Mouse (Mus musculus): ENCODE results near the gene Med16. TPM values are rescaled to one million over a fixed set of nuclear protein-coding genes. Genes with fewer than 3 reads are reported as not detected.

Gene Med16
- total RNA-seq, 2 experiments from 2014 or later = 57.5 to 59.8 TPM

DNA sequence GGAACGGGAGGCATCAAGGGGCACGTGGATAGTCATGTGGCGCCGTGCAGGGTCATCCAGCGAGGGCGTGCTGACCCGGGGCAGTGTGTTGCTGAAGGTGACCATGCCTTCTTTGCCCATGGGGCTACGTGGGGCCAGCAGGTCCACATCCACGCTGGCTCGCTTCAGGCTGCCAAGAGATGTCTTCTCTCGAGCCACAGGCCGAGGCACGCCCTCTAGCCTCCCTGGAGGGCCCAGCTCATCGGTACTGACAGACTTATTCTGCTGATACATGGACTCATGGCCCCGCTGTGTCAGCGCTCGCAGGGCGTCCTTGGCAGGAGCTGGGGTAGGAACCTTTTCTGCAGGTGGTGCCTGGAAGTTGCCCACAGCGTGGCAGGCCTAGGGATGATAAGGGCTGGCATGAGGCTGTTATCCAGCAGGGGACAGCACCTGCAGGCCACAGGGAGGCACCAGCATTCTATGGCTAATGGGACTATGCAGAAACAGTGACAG is 42.9 kb downstream of the Med16 start:
- no peak for DNase-seq (ENCODE audit: low spot score in 2 of 2)
- intact Hi-C loops (cut with DNase I) = no loop called here

DNA sequence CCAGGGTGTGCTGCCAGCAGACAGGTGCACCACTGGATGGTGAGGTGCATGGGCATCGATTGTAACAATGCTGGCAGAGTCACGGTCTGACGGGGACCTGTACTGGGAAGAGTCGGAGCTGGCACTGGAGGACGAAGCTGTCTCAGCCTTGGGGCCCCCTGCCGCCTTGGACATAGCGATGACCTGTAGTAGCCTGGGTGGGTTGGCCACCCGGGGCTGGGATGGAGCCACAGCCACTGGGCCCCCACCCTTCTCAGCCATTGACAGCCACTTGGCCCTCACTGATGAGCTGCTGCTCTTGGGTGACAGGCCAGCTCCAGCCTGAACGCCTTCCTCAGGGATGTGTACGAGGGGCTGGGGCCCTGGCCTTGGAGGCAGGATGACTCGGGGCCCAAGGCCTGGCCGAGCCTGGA is 43.5 kb downstream of the Med16 start:
- DNase-seq (ENCODE audit: low spot score in 2 of 2) = no peak
- intact Hi-C loops (cut with DNase I) = no loop called here

DNA sequence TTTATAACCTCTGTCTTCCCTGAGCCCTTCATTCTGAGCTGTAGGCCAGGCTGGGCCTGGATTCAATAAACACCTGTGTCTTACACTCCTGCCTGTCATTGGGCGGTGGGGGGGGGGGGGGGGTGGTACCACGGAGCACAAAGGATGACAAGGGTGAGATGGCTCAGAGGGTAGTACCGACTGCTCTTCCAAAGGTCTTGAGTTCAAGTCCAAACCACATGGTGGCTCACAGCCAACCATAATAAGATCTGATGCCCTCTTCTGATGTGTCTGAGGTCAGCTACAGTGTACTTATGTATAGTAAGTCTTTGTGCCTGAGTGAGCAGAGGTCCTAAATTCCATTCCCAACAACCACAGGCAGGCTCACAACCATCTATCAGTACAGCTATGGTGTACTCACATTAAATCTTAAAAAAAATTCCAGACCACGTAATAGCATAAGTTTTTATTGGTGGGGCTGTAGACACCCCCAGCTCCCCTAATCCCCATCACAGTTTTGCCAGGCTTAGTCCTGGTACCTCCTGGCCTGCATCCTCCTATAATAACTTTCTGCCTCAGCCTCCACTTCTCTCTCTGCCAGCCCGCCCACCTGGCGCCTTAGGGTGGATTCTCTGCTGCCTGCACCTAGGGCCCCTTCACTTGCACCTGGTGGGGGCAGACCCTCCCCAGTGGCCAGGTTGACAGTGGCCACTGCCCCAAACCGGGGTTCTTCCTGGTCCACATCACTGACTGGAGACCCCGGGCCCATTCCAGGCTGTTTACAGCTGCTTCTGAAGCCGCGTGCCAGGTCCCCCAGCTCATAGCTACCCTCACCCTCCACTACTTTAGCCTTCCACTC is 44.2 kb downstream of the Med16 start:
- DNase-seq (ENCODE audit: low spot score in 2 of 2) = no peak
- intact Hi-C loops (cut with DNase I) = no loop called here

DNA sequence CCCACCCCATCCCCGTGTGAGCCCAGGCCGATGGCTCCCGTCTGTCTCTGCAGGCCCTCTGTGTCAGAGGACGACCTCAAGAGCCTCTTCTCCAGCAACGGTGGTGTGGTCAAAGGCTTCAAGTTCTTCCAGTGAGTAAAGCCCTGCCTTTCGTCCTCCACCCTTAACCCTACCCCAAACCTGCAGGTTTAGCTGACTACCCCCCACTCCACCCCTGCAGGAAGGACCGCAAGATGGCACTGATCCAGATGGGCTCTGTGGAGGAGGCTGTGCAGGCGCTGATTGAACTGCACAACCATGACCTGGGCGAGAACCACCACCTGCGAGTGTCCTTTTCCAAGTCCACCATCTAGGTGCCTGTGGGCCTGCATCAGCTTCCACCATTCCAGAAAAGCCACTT is 45.8 kb downstream of the Med16 start:
- intact Hi-C loops (cut with DNase I) = no loop called here
- no peak for DNase-seq (ENCODE audit: low spot score in 2 of 2)

DNA sequence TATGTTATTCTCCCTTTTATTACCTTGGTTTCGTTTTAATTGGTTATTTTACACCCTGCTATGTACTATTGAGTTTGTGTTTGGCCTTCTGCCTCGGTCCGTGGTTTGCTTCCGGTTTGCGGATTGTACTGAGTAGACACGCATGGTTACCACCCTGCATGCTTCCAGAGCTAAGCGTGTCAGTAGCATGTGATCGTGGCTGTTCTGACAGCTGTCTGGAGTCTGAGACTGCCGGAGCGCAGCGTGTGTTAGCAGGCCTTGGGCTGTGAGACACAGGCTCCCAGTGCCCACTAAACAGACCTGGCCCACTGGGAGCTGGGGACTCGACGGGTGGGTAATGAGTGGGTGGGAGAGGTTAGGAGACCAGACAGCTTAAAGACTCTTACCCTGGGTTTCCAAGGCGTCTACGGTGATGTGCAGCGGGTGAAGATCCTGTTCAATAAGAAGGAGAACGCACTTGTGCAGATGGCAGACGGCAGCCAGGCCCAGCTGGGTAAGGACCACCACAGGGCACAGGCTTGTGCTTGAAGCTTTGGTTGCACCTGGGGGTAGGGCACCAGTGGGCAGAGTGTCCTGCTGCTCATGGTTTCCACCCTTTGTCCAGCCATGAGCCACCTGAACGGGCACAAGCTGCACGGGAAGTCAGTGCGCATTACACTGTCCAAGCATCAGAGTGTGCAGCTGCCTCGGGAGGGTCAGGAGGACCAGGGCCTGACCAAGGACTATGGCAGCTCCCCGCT is 46.5 kb downstream of the Med16 start:
- no peak for DNase-seq (ENCODE audit: low spot score in 2 of 2)
- intact Hi-C loops (cut with DNase I) = no loop called here

DNA sequence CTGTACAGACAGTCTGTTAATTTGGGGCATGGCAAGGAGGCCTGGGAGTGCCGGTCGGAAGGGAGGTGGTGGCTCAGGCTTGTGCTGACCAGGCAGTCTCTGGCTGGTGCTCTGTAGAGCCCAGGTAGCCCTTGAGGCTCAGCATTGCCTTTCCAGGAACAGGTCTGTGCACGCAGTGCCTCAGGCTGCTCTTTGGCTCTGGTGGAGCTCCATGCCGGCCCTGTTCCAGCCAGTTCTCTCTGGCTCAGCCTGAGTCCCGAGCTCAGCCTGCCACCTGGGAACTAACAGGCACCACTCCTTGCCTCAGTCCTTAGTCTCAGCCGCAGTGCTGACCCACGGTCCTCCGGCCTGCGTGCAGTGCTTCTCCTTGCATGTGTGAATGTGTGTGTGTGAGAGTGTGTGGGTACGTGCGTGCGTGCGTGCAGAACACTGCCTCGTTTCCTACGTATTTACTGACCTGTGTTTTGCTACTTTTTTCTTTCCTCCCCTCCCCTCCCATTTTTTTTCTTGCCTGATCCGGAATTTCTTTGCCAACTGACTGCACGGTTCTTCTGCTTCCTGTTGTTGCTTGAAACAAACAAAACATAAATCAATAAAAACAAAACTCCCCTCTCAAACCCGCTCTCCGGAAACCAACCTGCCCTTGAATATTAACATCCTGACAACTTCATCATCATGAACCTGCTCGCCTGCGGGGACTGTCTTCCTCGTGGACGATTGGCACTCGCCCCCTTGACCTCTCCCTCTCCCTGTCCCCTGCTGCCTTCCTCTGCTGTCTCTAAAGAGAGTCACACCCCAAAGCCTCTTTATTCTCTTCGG is 47.3 kb downstream of the Med16 start:
- DNase-seq (ENCODE audit: low spot score in 2 of 2) = no peak
- intact Hi-C loops (cut with DNase I) = no loop called here

DNA sequence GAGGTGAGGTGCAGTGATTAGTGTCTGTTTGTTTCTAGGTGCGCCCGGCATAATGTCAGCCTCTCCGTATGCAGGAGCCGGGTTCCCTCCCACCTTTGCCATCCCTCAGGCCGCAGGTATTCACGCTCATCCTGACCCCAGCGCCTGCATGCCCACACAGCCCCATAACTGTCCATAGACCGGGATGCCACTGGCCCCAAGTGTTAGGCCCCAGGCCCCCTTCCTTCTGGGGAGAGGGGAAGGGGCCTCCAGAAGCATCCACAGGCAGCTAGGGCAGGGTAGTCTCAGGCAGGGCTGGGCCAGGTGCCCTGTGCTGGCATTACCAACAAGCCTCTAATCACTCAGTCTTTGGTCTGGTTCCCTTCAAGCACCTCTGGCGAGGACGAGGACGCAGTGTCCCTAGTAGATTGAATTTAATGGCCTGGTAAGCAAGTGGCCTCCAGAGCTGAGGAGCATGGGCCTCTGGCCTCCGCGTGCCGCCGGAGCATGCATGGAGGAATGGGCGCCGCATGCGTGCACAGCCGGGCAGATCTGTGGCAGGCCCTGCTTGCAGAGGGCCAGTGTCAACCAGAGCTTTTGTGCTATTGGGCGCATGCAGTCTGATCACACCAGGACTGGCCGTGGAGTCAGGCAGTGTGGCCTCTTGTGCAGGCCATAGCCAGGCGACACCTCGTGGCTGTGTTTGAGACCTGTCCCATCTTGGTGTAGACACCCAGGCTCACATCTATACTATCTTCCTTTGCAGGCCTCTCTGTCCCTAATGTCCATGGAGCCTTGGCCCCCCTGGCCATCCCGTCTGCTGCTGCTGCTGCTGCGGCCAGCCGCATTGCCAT is 48.4 kb downstream of the Med16 start:
- intact Hi-C loops (cut with DNase I) = no loop called here
- DNase-seq (ENCODE audit: low spot score in 2 of 2) = no peak

DNA sequence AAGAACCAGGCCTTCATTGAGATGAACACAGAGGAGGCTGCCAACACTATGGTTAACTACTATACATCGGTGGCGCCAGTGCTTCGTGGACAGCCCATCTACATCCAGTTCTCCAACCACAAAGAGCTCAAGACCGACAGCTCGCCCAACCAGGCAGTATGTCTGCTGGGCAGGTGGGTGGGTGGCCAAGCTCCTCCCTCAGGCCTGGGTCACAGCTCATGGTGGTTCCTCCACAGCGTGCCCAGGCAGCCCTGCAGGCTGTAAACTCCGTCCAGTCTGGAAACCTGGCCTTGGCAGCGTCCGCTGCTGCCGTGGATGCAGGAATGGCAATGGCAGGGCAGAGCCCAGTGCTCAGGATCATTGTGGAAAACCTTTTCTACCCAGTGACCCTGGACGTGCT is 49.6 kb downstream of the Med16 start:
- no peak for DNase-seq (ENCODE audit: low spot score in 2 of 2)
- intact Hi-C loops (cut with DNase I) = no loop called here

DNA sequence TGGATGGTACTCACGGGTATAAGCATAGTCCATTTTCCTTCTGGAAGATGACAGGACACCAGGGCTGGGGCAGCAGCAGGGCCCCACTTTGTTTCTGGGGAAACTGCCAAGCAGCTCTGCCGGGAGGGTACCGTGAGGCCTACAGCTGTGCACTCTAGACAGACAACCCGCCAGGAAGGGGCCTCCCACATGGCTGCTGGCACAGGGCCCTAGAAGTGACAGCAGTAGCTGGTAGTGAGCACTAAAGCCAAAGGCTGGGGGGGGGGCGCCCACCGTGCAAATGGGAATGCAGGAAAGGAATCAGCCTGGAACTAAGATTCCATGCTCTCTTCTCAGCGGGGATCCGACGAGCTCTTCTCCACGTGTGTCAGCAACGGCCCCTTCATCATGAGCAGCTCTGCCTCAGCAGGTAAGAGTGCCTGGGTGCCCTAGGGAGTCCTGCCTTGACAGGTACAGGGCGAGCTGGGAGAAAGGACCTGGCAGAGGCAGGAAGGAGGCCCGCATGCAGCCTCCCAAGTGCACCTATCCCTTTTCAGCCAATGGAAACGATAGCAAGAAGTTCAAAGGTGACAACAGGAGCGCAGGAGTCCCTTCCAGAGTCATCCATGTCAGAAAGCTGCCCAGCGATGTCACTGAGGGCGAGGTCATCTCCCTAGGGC is 50.2 kb downstream of the Med16 start:
- intact Hi-C loops (cut with DNase I) = no loop called here
- DNase-seq (ENCODE audit: low spot score in 2 of 2) = peak; percentile 66 to 80

DNA sequence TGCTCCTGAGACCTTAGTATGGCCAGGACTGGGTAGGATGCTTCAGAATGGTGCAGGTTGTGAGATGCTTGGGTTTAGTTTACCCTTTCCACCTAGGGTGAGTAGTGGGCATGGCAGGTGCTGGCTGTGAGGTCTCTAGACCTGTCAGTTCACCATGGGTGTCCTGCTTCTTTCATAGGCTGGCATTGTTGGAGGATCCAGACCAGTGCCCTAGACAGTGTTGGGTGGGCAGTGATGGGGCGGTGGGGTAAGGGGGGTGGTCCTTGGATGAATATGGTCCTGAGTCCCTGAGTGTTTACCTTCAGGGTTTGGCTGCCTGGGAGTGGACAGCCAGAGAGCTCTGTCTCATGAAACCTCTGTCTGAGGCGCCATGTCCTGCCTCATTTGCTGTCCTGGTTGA is 50.8 kb downstream of the Med16 start:
- intact Hi-C loops (cut with DNase I) = no loop called here
- DNase-seq (ENCODE audit: low spot score in 2 of 2) = no peak

DNA sequence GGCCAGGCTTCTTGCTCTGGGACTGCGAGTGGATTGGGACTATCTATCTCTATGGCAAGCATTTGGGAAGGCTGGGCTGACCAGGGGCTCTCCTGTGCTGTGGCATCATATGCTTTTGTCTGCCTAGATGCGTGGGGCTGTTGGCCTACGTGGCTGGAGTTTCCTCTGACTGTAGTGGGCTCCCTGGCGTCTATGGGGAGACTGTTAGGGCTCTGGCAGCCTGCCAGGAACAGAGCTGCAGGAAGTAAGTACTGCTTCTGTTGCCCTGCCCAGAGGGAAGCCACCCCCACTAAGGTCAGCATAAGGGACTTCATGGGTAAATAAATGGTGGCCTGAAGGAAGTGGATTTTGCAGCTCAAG is 51.3 kb downstream of the Med16 start:
- DNase-seq (ENCODE audit: low spot score in 2 of 2) = peak; percentile 59 to 68
- intact Hi-C loops (cut with DNase I) = no loop called here

DNA sequence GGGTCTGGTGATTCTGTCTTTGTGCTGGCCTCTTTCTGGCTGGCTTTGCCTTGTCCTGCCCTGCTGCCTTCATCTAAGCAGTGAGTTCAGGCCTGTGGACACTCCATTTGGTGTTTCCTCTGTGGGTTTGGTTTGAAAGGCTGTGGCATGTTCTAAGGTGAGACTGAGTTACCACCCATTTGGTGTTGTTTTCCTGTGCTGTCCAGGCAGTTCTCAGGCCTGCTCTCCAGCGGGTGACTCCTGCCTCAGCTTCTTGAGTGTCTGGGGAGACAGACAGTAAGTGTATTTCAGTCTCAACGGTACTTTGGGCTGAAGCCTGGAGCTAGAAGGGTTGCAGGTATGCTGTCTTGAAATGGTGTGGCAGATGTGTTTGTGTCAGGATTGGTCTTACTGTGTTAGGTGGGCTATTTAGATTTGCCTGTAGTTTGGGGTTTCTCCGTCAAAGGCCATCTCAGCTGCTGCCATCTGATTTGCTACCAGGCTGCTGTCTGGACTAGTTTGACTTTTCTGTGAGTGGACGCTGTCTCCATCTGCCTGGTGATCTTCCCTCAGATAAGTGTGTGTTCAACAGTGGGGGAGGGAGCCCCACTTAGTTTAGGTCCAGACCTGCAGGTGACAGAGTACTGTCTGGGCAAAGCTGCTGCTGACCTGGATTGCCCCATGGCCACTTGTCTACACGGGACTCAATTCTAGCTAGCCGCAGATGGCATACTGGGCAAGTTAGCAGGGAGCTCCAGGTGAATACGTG is 51.8 kb downstream of the Med16 start:
- intact Hi-C loops (cut with DNase I) = no loop called here
- no peak for DNase-seq (ENCODE audit: low spot score in 2 of 2)

DNA sequence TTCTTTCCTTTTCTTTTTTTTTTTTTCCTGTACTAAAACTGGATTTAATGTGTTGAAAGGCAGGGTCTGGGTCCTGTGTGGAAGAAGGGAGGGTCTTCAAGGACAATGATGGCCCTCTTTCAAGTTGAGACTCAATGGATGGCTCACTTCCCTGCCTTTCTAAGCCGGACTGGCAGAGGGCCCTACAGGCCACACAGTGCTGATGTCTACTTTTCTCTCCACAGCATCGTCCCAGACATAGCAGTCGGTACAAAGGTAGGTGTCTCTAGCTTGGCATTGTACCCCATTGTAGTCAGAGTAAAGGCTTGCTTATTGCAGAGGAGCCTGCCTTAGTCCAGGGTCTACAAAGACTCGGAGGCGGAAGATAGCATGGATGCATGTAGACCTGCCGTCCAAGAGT is 52.4 kb downstream of the Med16 start:
- DNase-seq (ENCODE audit: low spot score in 2 of 2) = no peak
- intact Hi-C loops (cut with DNase I) = no loop called here

DNA sequence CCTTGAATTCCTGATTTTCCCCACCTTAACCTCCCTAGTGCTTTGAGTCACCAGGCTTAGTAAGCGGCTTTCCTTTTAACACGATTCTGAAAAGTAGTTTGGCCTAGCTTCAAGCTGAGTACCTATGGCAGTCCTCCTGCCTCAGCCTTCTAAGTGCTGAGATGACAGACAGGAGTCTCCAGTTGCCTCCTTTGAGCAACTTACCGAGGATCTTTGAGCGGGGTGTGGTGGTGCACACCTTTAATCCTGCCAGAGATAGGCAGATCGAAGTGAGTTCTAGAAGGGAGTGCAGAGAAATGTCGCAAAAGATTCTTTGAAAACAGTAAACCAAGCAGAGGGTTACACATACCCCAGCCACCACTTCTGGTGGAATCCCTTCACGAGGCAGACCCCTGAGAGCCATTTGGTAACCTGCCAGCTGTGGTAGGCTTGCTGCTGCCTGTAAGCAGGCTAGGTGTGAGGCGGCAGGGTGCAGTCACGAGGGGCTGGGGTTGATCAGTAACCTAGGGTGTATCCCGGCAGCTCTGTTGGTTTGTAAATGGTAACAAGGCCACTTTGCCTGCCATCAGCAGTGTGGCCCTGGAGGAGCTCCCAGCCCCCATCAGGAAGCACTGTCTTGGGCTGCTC is 53.1 kb downstream of the Med16 start:
- DNase-seq (ENCODE audit: low spot score in 2 of 2) = no peak
- intact Hi-C loops (cut with DNase I) = loop anchor here (2.0 kb wide), 1 partner anchor 15 kb away; no protein-coding TSS in a partner anchor

DNA sequence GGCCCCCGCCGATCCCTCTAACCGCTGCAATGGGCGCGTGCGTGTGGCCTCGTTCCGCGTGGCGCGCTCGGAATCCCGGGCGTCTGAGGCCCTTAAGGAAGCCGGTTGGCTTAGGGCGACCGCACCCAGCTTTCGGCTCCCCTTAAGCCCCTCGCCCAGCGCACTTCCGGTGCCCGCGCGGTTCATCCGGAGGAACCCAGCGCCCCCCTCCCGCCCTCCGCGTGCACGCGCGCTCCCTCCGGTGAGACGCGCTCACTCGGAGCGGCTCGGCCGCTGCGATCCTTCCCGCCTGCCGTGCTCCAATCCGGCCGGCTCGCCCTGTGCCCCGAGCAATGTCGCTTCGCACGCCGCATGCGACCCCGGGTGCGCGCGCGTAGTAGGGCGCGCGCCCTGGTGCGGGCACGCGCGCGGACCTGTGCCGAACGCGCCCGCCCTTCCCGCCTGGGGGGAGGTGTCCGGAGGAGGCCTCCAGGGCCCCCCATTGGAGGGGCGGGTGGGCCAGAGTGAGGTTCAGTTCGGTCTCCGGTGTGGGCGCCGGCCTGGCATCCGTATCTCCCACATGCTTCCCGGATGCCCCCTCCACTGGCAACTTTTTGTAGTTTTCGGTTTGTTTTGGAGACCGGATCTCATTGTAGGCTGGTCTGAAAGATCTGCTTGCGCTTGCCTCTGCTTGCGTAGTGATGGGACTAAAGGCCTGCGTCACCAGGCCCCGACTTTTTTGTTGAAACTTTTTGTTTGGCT is 53.8 kb downstream of the Med16 start:
- intact Hi-C loops (cut with DNase I) = loop anchor here (2.0 kb wide), 1 partner anchor 14 kb away; no protein-coding TSS in a partner anchor
- DNase-seq (ENCODE audit: low spot score in 2 of 2) = peak in 1 of 2 experiments; percentile 67

DNA sequence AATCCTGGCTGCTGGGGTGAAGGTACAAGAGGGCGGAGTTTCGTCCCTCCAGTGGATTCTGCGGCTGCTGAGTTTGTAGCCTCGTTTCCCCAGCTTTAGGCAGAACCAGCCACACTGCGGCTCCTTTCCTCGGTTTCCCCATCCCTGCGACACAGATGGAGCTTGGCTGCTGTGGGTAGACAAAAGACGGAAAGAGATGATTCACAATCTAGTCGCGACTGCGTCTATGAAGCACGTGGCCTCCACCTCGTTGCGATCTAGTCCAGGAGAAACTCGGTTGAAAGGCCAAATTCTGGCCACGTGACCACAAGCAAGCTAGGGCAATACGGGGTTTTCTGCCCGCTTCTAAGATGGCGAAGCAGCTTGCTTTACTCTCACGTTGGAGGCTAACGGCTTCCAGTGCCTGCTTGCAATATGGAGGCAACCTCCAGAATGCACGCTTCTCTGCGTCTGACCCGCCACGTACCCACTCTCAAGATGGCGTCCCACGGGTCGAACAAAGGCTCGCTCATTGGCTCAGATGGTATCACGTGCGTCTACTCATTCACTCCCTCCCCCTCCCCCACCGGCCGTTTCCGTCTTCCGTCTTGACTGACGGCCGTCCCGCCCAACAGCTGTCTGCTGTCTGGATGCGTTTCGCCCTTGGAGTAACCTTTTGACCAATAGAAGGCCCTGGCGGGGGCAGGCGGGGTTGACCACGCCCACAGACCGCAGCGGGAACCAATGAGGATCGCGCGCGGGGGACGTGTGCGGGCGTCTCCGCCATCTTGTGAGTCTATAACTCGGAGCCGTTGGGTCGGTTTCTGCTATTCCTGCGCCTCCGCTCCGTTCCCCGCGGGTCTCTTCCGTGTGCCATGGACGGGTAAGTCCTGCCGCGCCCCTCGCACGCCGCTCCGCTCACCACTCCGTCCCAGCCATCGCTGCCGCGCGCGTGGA is 54.6 kb downstream of the Med16 start, which contains the start of gene Ptbp1:
TSS of gene Ptbp1 (plus strand) at position 568 of the 936 bp plus-strand sequence.
- intact Hi-C loops (cut with DNase I) = loop anchor here (2.0 kb wide), 1 partner anchor 13 kb away; no protein-coding TSS in a partner anchor
- DNase-seq (ENCODE audit: low spot score in 2 of 2) = peak; percentile 99 to 100
